Mouse (Mus musculus) kidney, embryonic 16.5 days (tissue): ENCODE results near the gene Dmbt1. TPM values are rescaled to one million over a fixed set of nuclear protein-coding genes. Genes with fewer than 3 reads are reported as not detected.
"Not testable (repeated sequence)": the region's sequence is repeated elsewhere in the genome, so short reads cannot be mapped to it uniquely, and the experiment has no call there.

Source experiments
- ATAC-seq: fragments of 200-750 bp; cut with Nextera tagmentation; 2 replicates; pipeline ENCODE4 v1.8.0; 2017; ENCODE audit warnings: moderate TSS enrichment; ENCODE audit not compliant: low FRiP score, low TSS enrichment
- H3K27ac ChIP-seq: fragments of 300-500 bp; sonication (generic); 2 replicates; pipeline ENCODE4 v1.5.1; 2014; ENCODE audit warnings: low read length
- H3K27me3 ChIP-seq: fragments of 300-500 bp; sonication (generic); 2 replicates; pipeline ENCODE4 v1.6.1; 2014; ENCODE audit warnings: low read length, control low read depth, mixed read lengths; ENCODE audit not compliant: insufficient read depth
- H3K36me3 ChIP-seq: fragments of 300-500 bp; sonication (generic); 2 replicates; pipeline ENCODE4 v1.6.1; 2014; ENCODE audit warnings: low read length, control low read depth, mixed read lengths; ENCODE audit not compliant: insufficient read depth
- H3K4me1 ChIP-seq: fragments of 300-500 bp; sonication (generic); 2 replicates; pipeline ENCODE4 v1.6.1; 2014; ENCODE audit warnings: low read length, control low read depth, mixed read lengths; ENCODE audit not compliant: insufficient read depth
- H3K4me2 ChIP-seq: fragments of 300-500 bp; sonication (generic); replicated peaks from 2 replicates; pipeline ENCODE4 v1.6.1; 2014; ENCODE audit warnings: low read depth, low read length
- H3K4me3 ChIP-seq: fragments of 300-500 bp; sonication (generic); 2 replicates; pipeline ENCODE4 v1.5.1; 2014; ENCODE audit warnings: mild to moderate bottlenecking, low read length
- H3K9ac ChIP-seq: fragments of 300-500 bp; sonication (generic); replicated peaks from 2 replicates; pipeline ENCODE4 v1.6.1; 2014; ENCODE audit warnings: low read length
- H3K9me3 ChIP-seq: fragments of 300-500 bp; sonication (generic); 2 replicates; pipeline ENCODE4 v1.6.1; 2016; ENCODE audit warnings: low read length, control low read depth
- WGBS: fragments of 180-500 bp; shearing (Covaris S2); extraction: QIAGEN DNeasy Blood & Tissue Kit; methylation state at CpG from one replicate; pipeline ENCODE4 v1.1.7; 2014; 5-methylcytosine and 5-hydroxymethylcytosine counted together
- polyA plus RNA-seq: library from polyadenylated mRNA; unstranded; fragments of >200 nt; fragmentation: Nextera tagmentation; extraction: Ambion mirVana; gene quantifications from 2 replicates; pipeline ENCODE4 v1.2.1, GENCODE M21; 2015

The Dmbt1 gene
- polyA plus RNA-seq, 1 experiment from 2014 or later: not detected

DNA sequence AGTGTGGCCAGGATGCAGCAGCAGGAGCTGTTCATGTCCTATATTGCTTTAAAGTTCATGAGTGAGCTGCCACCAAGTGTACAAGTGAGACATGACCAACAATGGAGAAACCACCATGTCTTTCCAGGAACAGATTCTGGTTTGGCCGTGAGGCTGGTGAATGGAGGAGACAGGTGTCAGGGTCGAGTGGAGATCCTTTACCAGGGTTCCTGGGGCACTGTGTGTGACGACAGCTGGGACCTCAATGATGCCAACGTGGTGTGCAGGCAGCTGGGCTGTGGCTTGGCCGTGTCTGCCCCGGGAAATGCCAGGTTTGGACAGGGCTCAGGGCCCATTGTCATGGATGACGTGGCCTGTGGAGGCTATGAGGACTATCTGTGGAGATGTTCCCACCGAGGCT lies 8.9 kb downstream of the Dmbt1 start:
- WGBS: 90% methylated on average over 8 of the region's 8 CpGs
- not testable (repeated sequence) for H3K36me3 ChIP-seq, H3K27ac ChIP-seq, ATAC-seq, H3K9me3 ChIP-seq, H3K4me1 ChIP-seq, H3K4me2 ChIP-seq, H3K4me3 ChIP-seq, H3K27me3 ChIP-seq, H3K9ac ChIP-seq

DNA sequence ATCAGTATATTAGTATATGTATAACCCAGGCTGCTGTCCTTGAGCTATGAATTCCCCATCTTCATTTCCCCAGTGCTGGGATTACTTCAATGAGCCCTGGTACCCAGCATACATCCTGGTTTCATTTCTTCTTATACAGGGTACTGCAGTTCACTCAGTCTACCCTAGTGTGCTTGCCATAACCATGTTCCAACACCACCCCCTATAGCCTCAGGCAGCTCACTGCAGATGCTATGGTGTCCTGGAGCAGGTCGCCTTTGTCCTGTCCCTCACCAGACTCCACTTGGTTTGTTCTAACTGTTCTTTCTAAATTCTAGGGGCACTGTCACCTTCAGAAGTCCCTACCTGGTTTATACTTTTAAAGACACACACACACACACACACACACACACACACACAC lies 10.8 kb downstream of the Dmbt1 start:
- Histone ChIP-seq H3K4me3 (no peak overlapping the region), H3K27me3 (no peaks in the 10 kb centered on the region), H3K9ac (no peak overlapping the region), H3K27ac (no peak overlapping the region), H3K4me2 (no peak overlapping the region), H3K36me3 (no peaks in the 10 kb centered on the region), H3K9me3 (no peaks in the 10 kb centered on the region), H3K4me1 (no peaks in the 10 kb centered on the region)
- no peak for ATAC-seq
- 81% methylated on average over 1 of the region's 1 CpGs for WGBS

DNA sequence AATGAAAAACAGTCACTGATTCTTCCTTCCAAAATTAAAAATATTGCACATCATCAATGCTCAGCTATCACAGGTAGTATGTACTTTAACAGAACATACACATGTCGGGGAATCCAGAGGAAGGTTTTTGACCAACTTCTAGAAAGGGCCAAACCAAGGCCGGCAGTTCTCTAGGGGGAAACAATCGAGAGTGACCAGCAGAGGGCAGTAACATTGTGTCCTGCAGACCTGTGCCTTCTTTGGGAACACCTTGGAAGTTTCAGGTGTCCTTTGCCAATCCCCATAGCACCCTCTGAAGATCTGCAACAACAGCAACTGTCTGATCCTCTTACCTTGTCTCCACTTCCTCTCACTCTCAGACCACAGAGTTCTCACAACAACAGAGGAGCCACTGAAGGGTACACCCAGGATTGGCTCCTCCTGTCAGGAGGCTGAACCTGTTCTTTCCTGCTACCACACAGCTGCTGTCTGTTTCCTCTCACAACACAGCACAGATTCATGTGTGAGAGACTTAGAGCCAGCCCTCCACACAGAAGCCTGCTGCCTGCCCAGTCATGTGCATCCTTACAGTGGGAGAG lies 13.5 kb downstream of the Dmbt1 start:
- H3K27me3 ChIP-seq, H3K36me3 ChIP-seq, H3K9me3 ChIP-seq, H3K27ac ChIP-seq, H3K4me2 ChIP-seq, H3K4me1 ChIP-seq, H3K4me3 ChIP-seq, H3K9ac ChIP-seq: not testable (repeated sequence)
- 0 out of 2 replicates have a peak, but pooled peaks have one; percentile 35 for ATAC-seq
- 27% methylated on average over 3 of the region's 3 CpGs for WGBS

DNA sequence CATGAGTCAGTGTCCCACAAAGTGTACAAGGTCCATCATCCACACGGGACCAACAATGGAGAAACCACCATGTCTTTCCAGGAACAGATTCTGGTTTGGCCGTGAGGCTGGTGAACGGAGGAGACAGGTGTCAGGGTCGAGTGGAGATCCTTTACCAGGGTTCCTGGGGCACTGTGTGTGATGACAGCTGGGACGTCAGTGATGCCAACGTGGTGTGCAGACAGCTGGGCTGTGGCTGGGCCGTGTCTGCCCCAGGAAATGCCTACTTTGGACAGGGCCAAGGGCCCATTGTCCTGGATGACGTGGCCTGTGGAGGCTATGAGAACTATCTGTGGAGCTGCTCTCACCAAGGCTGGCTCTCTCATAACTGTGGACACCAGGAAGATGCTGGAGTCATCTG lies 18.0 kb downstream of the Dmbt1 start:
- not testable (repeated sequence) for H3K9ac ChIP-seq, ATAC-seq
- 83% methylated on average over 8 of the region's 8 CpGs for WGBS

DNA sequence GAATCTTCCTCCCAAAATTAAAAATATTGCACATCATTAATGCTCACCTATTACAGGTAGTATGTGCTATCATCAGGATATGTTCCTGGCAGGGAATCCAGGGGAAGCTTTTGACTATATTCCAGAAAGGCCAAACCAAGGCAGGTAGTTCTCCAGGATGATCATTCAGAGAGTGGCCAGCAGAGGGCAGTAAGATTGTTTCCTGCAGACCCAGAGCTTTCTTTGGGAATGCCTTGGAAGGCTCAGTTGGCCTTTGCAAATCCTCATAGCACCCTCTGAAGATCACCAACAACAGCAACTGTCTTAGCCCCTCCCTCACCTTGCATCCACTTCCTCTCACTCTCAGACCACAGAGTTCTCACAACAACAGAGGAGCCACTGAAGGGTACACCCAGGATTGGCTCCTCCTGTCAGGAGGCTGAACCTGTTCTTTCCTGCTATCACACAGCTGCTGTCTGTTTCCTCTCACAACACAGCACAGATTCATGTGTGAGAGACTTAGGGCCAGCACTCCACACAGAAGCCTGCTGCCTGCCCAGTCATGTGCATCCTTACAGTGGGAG lies 23.0 kb downstream of the Dmbt1 start:
- no peak overlapping the region for H3K27ac ChIP-seq
- H3K36me3 ChIP-seq: no peaks in the 10 kb centered on the region
- no peaks in the 10 kb centered on the region for H3K27me3 ChIP-seq
- no peaks in the 10 kb centered on the region for H3K9me3 ChIP-seq
- no peak overlapping the region for H3K9ac ChIP-seq
- H3K4me2 ChIP-seq: no peak overlapping the region
- ATAC-seq: no peak
- H3K4me1 ChIP-seq: no peaks in the 10 kb centered on the region
- no peak overlapping the region for H3K4me3 ChIP-seq

More for the DNA sequence above, 18.0 kb downstream of the Dmbt1 start:
- H3K4me2 ChIP-seq, H3K4me3 ChIP-seq, H3K4me1 ChIP-seq, H3K9me3 ChIP-seq, H3K36me3 ChIP-seq, H3K27ac ChIP-seq, H3K27me3 ChIP-seq: not testable (repeated sequence)

DNA sequence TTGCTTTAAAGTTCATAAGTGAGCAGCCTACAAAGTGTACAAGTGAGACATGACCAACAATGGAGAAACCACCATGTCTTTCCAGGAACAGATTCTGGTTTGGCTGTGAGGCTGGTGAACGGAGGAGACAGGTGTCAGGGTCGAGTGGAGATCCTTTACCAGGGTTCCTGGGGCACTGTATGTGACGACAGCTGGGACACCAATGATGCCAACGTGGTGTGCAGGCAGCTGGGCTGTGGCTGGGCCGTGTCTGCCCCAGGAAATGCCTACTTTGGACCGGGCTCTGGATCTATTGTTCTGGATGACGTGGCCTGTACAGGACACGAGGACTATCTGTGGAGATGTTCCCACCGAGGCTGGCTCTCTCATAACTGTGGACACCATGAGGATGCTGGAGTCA lies 26.1 kb downstream of the Dmbt1 start:
- not testable (repeated sequence) for H3K9ac ChIP-seq, H3K27me3 ChIP-seq, H3K27ac ChIP-seq, H3K4me3 ChIP-seq, H3K4me1 ChIP-seq, H3K4me2 ChIP-seq, H3K36me3 ChIP-seq, H3K9me3 ChIP-seq, ATAC-seq
- 77% methylated on average over 9 of the region's 9 CpGs for WGBS

DNA sequence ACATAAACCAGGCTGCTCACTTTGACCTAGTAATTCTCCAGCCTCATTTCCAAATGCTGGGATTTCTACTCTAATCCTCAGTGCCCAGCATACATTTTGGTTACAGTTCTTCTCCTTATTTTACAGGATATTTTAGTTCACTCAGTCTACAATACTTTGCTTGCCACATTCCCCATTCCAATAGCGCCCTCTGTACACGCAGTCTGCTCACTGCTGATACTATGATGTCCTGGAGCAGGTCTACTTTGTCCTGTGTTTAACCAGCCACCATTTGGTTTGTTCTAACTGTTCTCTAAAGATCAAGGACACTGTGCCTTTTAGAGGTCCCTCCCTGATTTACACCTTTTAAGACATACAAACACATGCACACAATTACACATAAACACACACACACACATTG lies 28.0 kb downstream of the Dmbt1 start:
- H3K9me3 ChIP-seq: not testable (repeated sequence)

DNA sequence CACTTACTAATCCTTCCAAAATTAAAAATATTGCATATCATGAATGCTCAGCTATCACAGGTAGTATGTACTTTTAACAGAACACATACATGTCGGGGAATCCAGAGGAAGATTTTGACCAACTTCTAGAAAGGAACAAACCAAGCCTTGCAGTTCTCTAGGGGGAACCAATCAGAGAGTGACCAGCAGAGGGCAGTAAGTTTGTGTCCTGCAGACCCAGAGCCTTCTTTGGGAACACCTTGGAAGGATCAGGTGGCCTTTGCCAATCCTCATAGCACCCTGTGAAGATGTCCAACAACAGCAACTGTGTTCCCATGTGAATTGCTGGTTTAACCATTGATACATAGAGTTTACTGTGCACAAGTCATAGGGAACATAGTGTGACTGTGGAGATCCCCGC lies 30.7 kb downstream of the Dmbt1 start:
- no peaks in the 10 kb centered on the region for H3K27me3 ChIP-seq
- H3K36me3 ChIP-seq: no peaks in the 10 kb centered on the region
- WGBS: 88% methylated on average over 2 of the region's 2 CpGs
- no peaks in the 10 kb centered on the region for H3K4me1 ChIP-seq
- no peak overlapping the region for H3K27ac ChIP-seq
- no peak; the same call in 1 of the 2 replicates for ATAC-seq
- no peaks in the 10 kb centered on the region for H3K9me3 ChIP-seq
- H3K9ac ChIP-seq: no peak overlapping the region
- H3K4me3 ChIP-seq: no peak overlapping the region
- H3K4me2 ChIP-seq: no peak overlapping the region

More for the DNA sequence above, 28.0 kb downstream of the Dmbt1 start:
- H3K9ac ChIP-seq, H3K4me1 ChIP-seq, H3K4me3 ChIP-seq, H3K4me2 ChIP-seq, H3K27me3 ChIP-seq, ATAC-seq, H3K36me3 ChIP-seq, H3K27ac ChIP-seq: not testable (repeated sequence)
- WGBS: 67% methylated on average over 2 of the region's 2 CpGs

DNA sequence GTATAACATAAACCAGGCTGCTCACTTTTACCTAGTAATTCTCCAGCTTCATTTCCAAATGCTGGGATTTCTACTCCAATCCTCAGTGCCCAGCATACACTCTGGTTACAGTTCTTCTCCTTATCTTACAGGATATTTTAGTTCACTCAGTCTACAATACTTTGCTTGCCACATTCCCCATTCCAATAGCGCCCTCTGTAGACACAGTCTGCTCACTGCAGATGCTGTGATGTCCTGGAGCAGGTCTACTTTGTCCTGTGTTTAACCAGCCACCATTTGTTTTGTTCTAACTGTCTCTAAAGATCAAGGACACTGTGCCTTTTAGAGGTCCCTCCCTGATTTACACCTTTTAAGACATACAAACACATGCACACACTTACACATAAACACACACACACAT lies 36.3 kb downstream of the Dmbt1 start:
- H3K4me3 ChIP-seq, H3K9me3 ChIP-seq, H3K9ac ChIP-seq, H3K4me1 ChIP-seq, H3K27ac ChIP-seq, H3K4me2 ChIP-seq, H3K27me3 ChIP-seq, H3K36me3 ChIP-seq, ATAC-seq: not testable (repeated sequence)
- WGBS: 6% methylated on average over 1 of the region's 1 CpGs

DNA sequence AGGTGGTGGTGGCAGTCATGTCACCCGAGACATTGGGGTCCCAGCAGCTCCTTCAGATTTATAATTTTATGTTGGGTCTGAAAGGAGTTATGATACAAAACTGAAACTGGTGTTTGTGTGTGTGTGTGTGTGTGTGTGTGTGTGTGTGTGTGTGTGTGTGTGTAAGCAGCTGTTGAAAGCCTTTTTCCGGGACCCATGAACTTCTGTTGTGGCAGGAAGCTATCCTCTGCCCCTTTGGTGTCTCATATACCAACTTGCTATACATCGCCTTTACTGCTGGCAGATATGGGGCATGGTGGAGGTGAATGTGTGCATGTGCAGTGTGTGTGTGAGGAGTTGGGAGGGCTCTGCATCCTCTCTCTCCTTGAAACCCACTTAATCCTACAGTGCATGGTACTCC lies 41.6 kb downstream of the Dmbt1 start:
- H3K9me3 ChIP-seq, ATAC-seq, H3K27me3 ChIP-seq, H3K4me1 ChIP-seq, H3K4me2 ChIP-seq, H3K27ac ChIP-seq, H3K9ac ChIP-seq, H3K36me3 ChIP-seq, H3K4me3 ChIP-seq: not testable (repeated sequence)
- 78% methylated on average over 3 of the region's 3 CpGs for whole genome bisulfite sequencing
